Mouse (Mus musculus) cerebellum, adult 11-12 months (tissue): Measurements from ENCODE around the gene Sorbs1.

Source experiments
- DNase-seq: peaks from one replicate; pipeline ENCODE4 v3.0.0; 2022

The Sorbs1 gene

GRCm38 (mm10) chr19:40369852-40370811 is 143.4 kb downstream of the Sorbs1 start:
- DNase-seq: no peak

GRCm38 (mm10) chr19:40368517-40368916 is 145.1 kb downstream of the Sorbs1 start:
- no peak for DNase-seq

- DNase-seq: peak; percentile 62
Measured at GRCm38 (mm10) chr19:40366163-40366941, 147.2 kb downstream of the Sorbs1 start.

GRCm38 (mm10) chr19:40365137-40365536 is 148.4 kb downstream of the Sorbs1 start:
- DNase-seq: no peak

GRCm38 (mm10) chr19:40363447-40363846 is 150.1 kb downstream of the Sorbs1 start:
- no peak for DNase-seq

- peak; percentile 69 for DNase-seq
Measured at GRCm38 (mm10) chr19:40362203-40362865, 151.2 kb downstream of the Sorbs1 start.

- no peak for DNase-seq
Measured at GRCm38 (mm10) chr19:40359712-40360394, 153.7 kb downstream of the Sorbs1 start.

GRCm38 (mm10) chr19:40356536-40357522 is 156.8 kb downstream of the Sorbs1 start:
- no peak for DNase-seq

- DNase-seq: no peak
Measured at GRCm38 (mm10) chr19:40355075-40355474, 158.5 kb downstream of the Sorbs1 start.

- DNase-seq: peak; percentile 70
Measured at GRCm38 (mm10) chr19:40352006-40352405, 161.6 kb downstream of the Sorbs1 start.

GRCm38 (mm10) chr19:40350835-40351234 is 162.7 kb downstream of the Sorbs1 start:
- DNase-seq: no peak

GRCm38 (mm10) chr19:40349713-40350671 is 163.6 kb downstream of the Sorbs1 start:
- DNase-seq: no peak

- no peak for DNase-seq
Measured at GRCm38 (mm10) chr19:40349281-40349680, 164.3 kb downstream of the Sorbs1 start.

- no peak for DNase-seq
Measured at GRCm38 (mm10) chr19:40348652-40349051, 164.9 kb downstream of the Sorbs1 start.

- peak; percentile 92 for DNase-seq
Measured at GRCm38 (mm10) chr19:40348175-40348574, 165.4 kb downstream of the Sorbs1 start.

GRCm38 (mm10) chr19:40346908-40347307 is 166.7 kb downstream of the Sorbs1 start:
- no peak for DNase-seq

- no peak for DNase-seq
Measured at GRCm38 (mm10) chr19:40346232-40346844, 167.2 kb downstream of the Sorbs1 start.

GRCm38 (mm10) chr19:40345684-40346083 is 167.9 kb downstream of the Sorbs1 start:
- no peak for DNase-seq

- DNase-seq: peak; percentile 68
Measured at GRCm38 (mm10) chr19:40343018-40343417, 170.6 kb downstream of the Sorbs1 start.

- DNase-seq: no peak
Measured at GRCm38 (mm10) chr19:40341141-40341540, 172.4 kb downstream of the Sorbs1 start.
